23 mouse cellular contexts compared by ENCODE assay signal in the genomic region with DNA sequence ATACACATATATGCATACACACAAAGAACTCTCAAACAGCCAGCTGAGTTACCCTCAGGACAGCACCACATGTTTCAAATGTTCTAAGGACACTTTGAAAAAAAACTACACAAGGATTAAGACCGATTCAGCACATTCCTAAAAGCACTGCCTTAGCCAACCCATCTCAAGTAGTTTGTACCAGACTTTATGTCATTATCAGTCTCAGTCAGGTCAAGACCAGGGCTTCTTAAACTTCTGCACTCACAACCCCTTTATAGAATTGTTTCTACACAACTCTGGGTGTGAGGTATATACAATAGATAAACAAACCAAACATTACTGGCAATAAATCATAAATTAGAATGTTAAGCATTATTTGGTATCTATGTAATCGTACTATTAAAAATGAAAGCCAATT.
"Had no signal": no experiment of that assay in that cellular context is flagged by ENCODE, and none has a peak within 500 bp of the region (broad histone marks: within the 10 kb centered on the region; RNA-seq: fewer than 3 reads in every experiment).

No protein-coding gene starts in this region.

- H3K27ac ChIP-seq: heart, adult 2 months; heart, embryonic 13.5 days; heart, embryonic 15.5 days; hindbrain, embryonic 13.5 days; hindbrain, embryonic 15.5 days; hindbrain, postnatal 0 days; layer of hippocampus, adult 2 months; left cerebral cortex, adult 2 months; limb, embryonic 10.5 days; limb, embryonic 12.5 days had no signal

- H3K9ac ChIP-seq: heart, embryonic 13.5 days; heart, embryonic 15.5 days; hindbrain, embryonic 13.5 days; hindbrain, embryonic 15.5 days; limb, embryonic 12.5 days had no signal

- H3K4me2 ChIP-seq: heart, embryonic 13.5 days; heart, embryonic 15.5 days; hindbrain, embryonic 13.5 days; hindbrain, embryonic 15.5 days; limb, embryonic 12.5 days; liver, embryonic 11.5 days had no signal

- H3K9me3 ChIP-seq: heart, embryonic 13.5 days; heart, embryonic 15.5 days; hindbrain, embryonic 13.5 days; hindbrain, embryonic 15.5 days; limb, embryonic 10.5 days; limb, embryonic 12.5 days had no signal

- ATAC-seq: hindbrain, postnatal 0 days; intestine, embryonic 16.5 days had no signal

- H3K27me3 ChIP-seq: heart, embryonic 13.5 days; heart, embryonic 15.5 days; hindbrain, embryonic 13.5 days; hindbrain, embryonic 15.5 days; limb, embryonic 12.5 days had no signal

- H3K4me3 ChIP-seq: heart, adult 2 months; heart, embryonic 13.5 days; heart, embryonic 15.5 days; hindbrain, embryonic 13.5 days; hindbrain, embryonic 15.5 days; layer of hippocampus, adult 2 months; left cerebral cortex, adult 2 months; limb, embryonic 10.5 days; limb, embryonic 12.5 days had no signal

- H3K36me3 ChIP-seq: heart, embryonic 13.5 days; heart, embryonic 15.5 days; hindbrain, embryonic 13.5 days; hindbrain, embryonic 15.5 days; limb, embryonic 10.5 days; limb, embryonic 12.5 days had no signal

- DNase-seq: gastrocnemius, postnatal 14 days; gastrocnemius, postnatal 36 days; heart, adult 2 months; heart, postnatal 14 days; heart, postnatal 36 days; kidney, adult 11 months; kidney, adult 2 months; kidney, adult 9 months; kidney, postnatal 10 days; kidney, postnatal 25 days; kidney, postnatal 4 days; liver had no signal
